Mouse (Mus musculus) left cerebral cortex, adult 2 months (tissue): ENCODE measurements around the gene Pald1. TPM values are rescaled to one million over a fixed set of nuclear protein-coding genes. Genes with fewer than 3 reads are reported as not detected.
A peak's percentile ranks its signal among the peaks of the same experiment; 100 is the strongest.

Experiments used
- DNase-seq, 2 experiments: peaks; one replicate each; pipeline ENCODE4 v3.0.0; 2021 to 2022; ENCODE audit warnings: low spot score in 2 of 2, mixed read lengths in 1 of 2; ENCODE audit errors: extremely low spot score in 1 of 2
- H3K27ac ChIP-seq: fragments of 200-600 bp; 2 replicates; pipeline ENCODE4 v1.8.1; 2022
- H3K4me3 ChIP-seq: fragments of 200-600 bp; 2 replicates; pipeline ENCODE4 v1.8.1; 2022
- CTCF ChIP-seq: fragments of 200-600 bp; IDR thresholded peaks from 2 replicates; pipeline ENCODE4 v1.8.1; 2022; ENCODE audit warnings: antibody characterized with exemption, mild to moderate bottlenecking, moderate library complexity
- intact Hi-C: fragments of 180-260 bp; cut with DNase I; formaldehyde crosslinking; loops from one replicate; pipeline ENCODE4 v1.15.1; 2025
- total RNA-seq, 2 experiments: library from RNA; stranded (reverse); gene quantifications; 2 replicates each; pipeline ENCODE4 v1.2.3; 2021

Pald1 gene
- total RNA-seq, 2 experiments from 2014 or later, result 8.1 to 8.3 TPM

- Histone ChIP-seq H3K4me3 (no peak overlapping the region), H3K27ac (no peak overlapping the region)
- no peak for DNase-seq
- intact Hi-C loops, result no loop called here
- no peak for TF ChIP-seq CTCF
These were observed 92.9 kb downstream of the Pald1 start for GRCm38 (mm10) chr10:61290479-61290878.

- H3K4me3 ChIP-seq, result no peak overlapping the region
- intact Hi-C loops, result no loop called here
- no peak overlapping the region for H3K27ac ChIP-seq
- TF ChIP-seq CTCF, result no peak
- DNase-seq, result no peak
These were observed 93.3 kb downstream of the Pald1 start for GRCm38 (mm10) chr10:61290016-61290415.

- TF ChIP-seq CTCF, result no peak
- no peak for DNase-seq
- intact Hi-C loops, result no loop called here
- Histone ChIP-seq H3K27ac (no peak overlapping the region), H3K4me3 (no peak overlapping the region)
These were observed 97.1 kb downstream of the Pald1 start for GRCm38 (mm10) chr10:61286246-61286645.

GRCm38 (mm10) chr10:61285271-61285670 lies 98.1 kb downstream of the Pald1 start:
- TF ChIP-seq CTCF, result no peak
- Histone ChIP-seq H3K27ac (no peak overlapping the region), H3K4me3 (no peak overlapping the region)
- DNase-seq, result no peak
- intact Hi-C loops, result no loop called here

- Histone ChIP-seq H3K4me3 (no peak overlapping the region), H3K27ac (no peak overlapping the region)
- no peak for DNase-seq
- TF ChIP-seq CTCF, result no peak
- intact Hi-C loops, result no loop called here
These were observed 99.0 kb downstream of the Pald1 start for GRCm38 (mm10) chr10:61284309-61284708.

- Histone ChIP-seq H3K4me3 (no peak overlapping the region), H3K27ac (no peak overlapping the region)
- intact Hi-C loops, result no loop called here
- TF ChIP-seq CTCF, result no peak
- DNase-seq, result no peak
These were observed 102.2 kb downstream of the Pald1 start for GRCm38 (mm10) chr10:61281115-61281514.

- DNase-seq, result no peak
- H3K4me3 ChIP-seq, result no peak overlapping the region
- H3K27ac ChIP-seq, result no peak overlapping the region
- intact Hi-C loops, result loop anchor here (5.0 kb wide), 1 partner anchor 59 kb away; no protein-coding TSS in a partner anchor
- TF ChIP-seq CTCF, result no peak
These were observed 105.2 kb downstream of the Pald1 start for GRCm38 (mm10) chr10:61277918-61278674.

GRCm38 (mm10) chr10:61277051-61277450 lies 106.3 kb downstream of the Pald1 start:
- Histone ChIP-seq H3K27ac (no peak overlapping the region), H3K4me3 (no peak overlapping the region)
- TF ChIP-seq CTCF, result no peak
- no peak for DNase-seq
- intact Hi-C loops, result loop anchor here (5.0 kb wide), 1 partner anchor 60 kb away; no protein-coding TSS in a partner anchor

GRCm38 (mm10) chr10:61275669-61276110 lies 107.6 kb downstream of the Pald1 start:
- peak; percentile 65 for TF ChIP-seq CTCF
- DNase-seq, result no peak
- intact Hi-C loops, result loop anchor here (5.0 kb wide), 1 partner anchor 62 kb away; no protein-coding TSS in a partner anchor
- Histone ChIP-seq H3K4me3 (no peak overlapping the region), H3K27ac (no peak overlapping the region)

- Histone ChIP-seq H3K27ac (no peak overlapping the region), H3K4me3 (no peak overlapping the region)
- intact Hi-C loops, result loop anchor here (5.0 kb wide), 1 partner anchor 62 kb away; no protein-coding TSS in a partner anchor
- no peak for DNase-seq
- no peak for TF ChIP-seq CTCF
These were observed 108.8 kb downstream of the Pald1 start for GRCm38 (mm10) chr10:61274532-61274931.

GRCm38 (mm10) chr10:61273844-61274215 lies 109.5 kb downstream of the Pald1 start:
- no peak for TF ChIP-seq CTCF
- no peak overlapping the region for H3K27ac ChIP-seq
- H3K4me3 ChIP-seq, result no peak overlapping the region
- intact Hi-C loops, result loop anchor here (5.0 kb wide), 1 partner anchor 62 kb away; no protein-coding TSS in a partner anchor
- no peak for DNase-seq

GRCm38 (mm10) chr10:61273081-61273843 lies 110.1 kb downstream of the Pald1 start, which contains the start of gene Adamts14:
Gene Adamts14, minus strand, starts transcription at chr10:61273438.
- intact Hi-C loops, result loop anchor here (5.0 kb wide), 1 partner anchor 61 kb away; no protein-coding TSS in a partner anchor
- TF ChIP-seq CTCF, result no peak
- Histone ChIP-seq H3K27ac (no peak within 1 kb of the TSS), H3K4me3 (peak within 1 kb of the TSS; percentile 40)
- DNase-seq, result no peak
